Mouse (Mus musculus): ENCODE data around the gene Ano8.

GRCm38 (mm10) chr8:71451337-71451736 lies 34.4 kb downstream of the Ano8 start:
- TF ChIP-seq POLR2A (IDR thresholded peaks at IDR 0.05; ENCODE audit: borderline replicate concordance, extremely low read depth, low read depth, low read length) (no peak), CTCF (IDR thresholded peaks at IDR 0.05; ENCODE audit: insufficient read depth, low read length) (no peak)
